Mouse (Mus musculus): ENCODE measurements around the gene Gpr157.

- TF ChIP-seq HCFC1 (IDR thresholded peaks at IDR 0.05; ENCODE audit: borderline replicate concordance, insufficient read depth, low read length) (no peak), ZC3H11A (IDR thresholded peaks at IDR 0.05; ENCODE audit: borderline replicate concordance, low read depth, low read length) (no peak), CHD2 (IDR thresholded peaks at IDR 0.05; ENCODE audit: low read depth, low read length) (no peak), MAFK (IDR thresholded peaks at IDR 0.05; ENCODE audit: insufficient read depth, low read depth, low read length) (no peak)
Observed at GRCm38 (mm10) chr4:150096309-150096708, 9.1 kb downstream of the Gpr157 start.

Measured in ES-E14 (cell line).